Mouse (Mus musculus) MEL (cell line): ENCODE measurements around the gene Ankfy1.

Source experiments
- CHD2 ChIP-seq: IDR thresholded peaks from 2 replicates; pipeline ENCODE4 v1.6.1; 2011; ENCODE audit warnings: low read length, improper control_type of control experiment
- CTCF ChIP-seq, 3 experiments: IDR thresholded peaks in 2 of 3; conservative IDR thresholded peaks in 1 of 3; 2 replicates each; pipeline ENCODE4 v1.5.1; 2011 to 2012; ENCODE audit warnings: low read length in 3 of 3, low read depth in 2 of 3, mild to moderate bottlenecking in 2 of 3, improper control_type of control experiment in 1 of 3, inconsistent platforms in 1 of 3, mixed read lengths in 1 of 3, moderate library complexity in 1 of 3; ENCODE audit not compliant: control insufficient read depth in 1 of 3, insufficient read depth in 1 of 3, poor library complexity in 1 of 3, severe bottlenecking in 1 of 3
- E2F4 ChIP-seq: IDR thresholded peaks from 2 replicates; pipeline ENCODE4 v1.6.1; 2011; ENCODE audit warnings: low read depth, low read length, improper control_type of control experiment, borderline replicate concordance
- MAX ChIP-seq: IDR thresholded peaks from 2 replicates; pipeline ENCODE4 v1.6.1; 2011; ENCODE audit warnings: low read length, improper control_type of control experiment
- POLR2A ChIP-seq, 2 experiments: IDR thresholded peaks; 2 replicates each; pipeline ENCODE4 v1.6.1; 2011 to 2012; ENCODE audit warnings: low read length in 2 of 2, mild to moderate bottlenecking in 2 of 2, control low read depth in 1 of 2, improper control_type of control experiment in 1 of 2, low read depth in 1 of 2, moderate library complexity in 1 of 2; ENCODE audit not compliant: control insufficient read depth in 1 of 2, insufficient read depth in 1 of 2, poor library complexity in 1 of 2
- POLR2AphosphoS2 ChIP-seq: IDR thresholded peaks from 2 replicates; pipeline ENCODE4 v1.6.1; 2011; ENCODE audit warnings: low read length, improper control_type of control experiment
- TAL1 ChIP-seq: IDR thresholded peaks from 2 replicates; pipeline ENCODE4 v1.6.1; 2012; ENCODE audit warnings: mild to moderate bottlenecking, inconsistent platforms, low read length, moderate library complexity, mixed read lengths
- TCF12 ChIP-seq: IDR thresholded peaks from 2 replicates; pipeline ENCODE4 v1.6.1; 2014; ENCODE audit warnings: low read depth, mild to moderate bottlenecking, inconsistent platforms, low read length, improper control_type of control experiment, moderate library complexity
- USF1 ChIP-seq: IDR thresholded peaks from 2 replicates; pipeline ENCODE4 v1.6.1; 2014; ENCODE audit warnings: low read depth, mild to moderate bottlenecking, inconsistent platforms, low read length, improper control_type of control experiment, moderate library complexity
- ZMIZ1 ChIP-seq: IDR thresholded peaks from 2 replicates; pipeline ENCODE4 v1.6.1; 2012; ENCODE audit warnings: low read depth, mild to moderate bottlenecking, inconsistent platforms, low read length, improper control_type of control experiment, moderate library complexity

DNA sequence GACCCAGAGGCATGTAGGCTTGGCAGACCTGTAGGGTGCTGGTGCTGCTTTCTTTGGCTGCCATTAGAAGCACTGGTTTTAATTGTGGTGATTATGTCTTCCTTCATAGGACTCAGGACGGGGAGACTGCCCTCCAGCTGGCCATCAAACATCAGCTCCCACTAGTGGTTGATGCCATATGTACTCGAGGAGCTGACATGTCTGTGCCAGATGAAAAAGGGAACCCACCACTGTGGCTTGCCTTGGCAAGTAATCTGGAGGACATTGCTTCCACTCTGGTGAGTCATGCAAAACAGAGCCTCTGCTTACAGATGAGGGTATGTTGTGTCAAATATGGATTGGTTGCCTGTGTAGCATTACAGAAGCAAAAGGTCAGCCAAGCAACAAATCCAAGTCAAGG lies 62.1 kb downstream of the Ankfy1 start:
- no peak for TF ChIP-seq ZMIZ1
- TF ChIP-seq POLR2AphosphoS2 = no peak
- TF ChIP-seq TAL1 = no peak
- TF ChIP-seq MAX = no peak
- peak; percentile 8 to 51 (median 17); a peak in 4 of 6 replicates for TF ChIP-seq CTCF (IDR thresholded peaks at IDR 0.05 in 2 of 3, conservative IDR thresholded peaks at IDR 0.05 in 1 of 3; ENCODE audit: control insufficient read depth in 1 of 3, insufficient read depth in 1 of 3, low read depth in 2 of 3, low read length in 3 of 3, poor library complexity in 1 of 3, severe bottlenecking in 1 of 3)
- no peak for TF ChIP-seq POLR2A (IDR thresholded peaks at IDR 0.05; ENCODE audit: control insufficient read depth in 1 of 2, insufficient read depth in 1 of 2, low read depth in 1 of 2, low read length in 2 of 2, poor library complexity in 1 of 2)
- TF ChIP-seq USF1 = no peak
- TF ChIP-seq TCF12 = no peak
- TF ChIP-seq CHD2 = no peak
- TF ChIP-seq E2F4 = no peak
